Mouse (Mus musculus): ENCODE data around the gene Lsm7. TPM values are rescaled to one million over a fixed set of nuclear protein-coding genes. Genes with fewer than 3 reads are reported as not detected.

Gene Lsm7
- polyA plus RNA-seq, 1 experiment from 2014 or later, result 226 TPM

- Histone ChIP-seq H3K27ac (replicated peaks) (no peak overlapping the region), H3K9me3 (replicated peaks) (no peaks in the 10 kb centered on the region), H3K9ac (replicated peaks) (peak overlapping the region; percentile 40), H3K36me3 (peaks cover 20% of the 10 kb centered on the region), H3K27me3 (replicated peaks) (peaks cover 27% of the 10 kb centered on the region), H3K4me3 (replicated peaks) (peak overlapping the region; percentile 51), H3K4me2 (peak overlapping the region; percentile 98), H3K4me1 (peaks cover 37% of the 10 kb centered on the region)
- ATAC-seq (ENCODE audit: low FRiP score), result no peak
- 19% methylated on average over 39 of the region's 40 CpGs for WGBS
Observed at GRCm38 (mm10) chr10:80808099-80808984, 46.7 kb downstream of the Lsm7 start.

- Histone ChIP-seq H3K36me3 (peaks cover 32% of the 10 kb centered on the region), H3K4me3 (replicated peaks) (peak overlapping the region; percentile 51), H3K4me2 (peak overlapping the region; percentile 98), H3K9ac (replicated peaks) (peak overlapping the region; percentile 78), H3K4me1 (peaks cover 37% of the 10 kb centered on the region), H3K9me3 (replicated peaks) (no peaks in the 10 kb centered on the region), H3K27me3 (replicated peaks) (peaks cover 20% of the 10 kb centered on the region), H3K27ac (replicated peaks) (peak overlapping the region; percentile 93)
- 2% methylated on average over 56 of the region's 58 CpGs for WGBS
- peak; percentile 88 for ATAC-seq (ENCODE audit: low FRiP score)
Observed at GRCm38 (mm10) chr10:80807057-80807627, 47.9 kb downstream of the Lsm7 start.

DNA sequence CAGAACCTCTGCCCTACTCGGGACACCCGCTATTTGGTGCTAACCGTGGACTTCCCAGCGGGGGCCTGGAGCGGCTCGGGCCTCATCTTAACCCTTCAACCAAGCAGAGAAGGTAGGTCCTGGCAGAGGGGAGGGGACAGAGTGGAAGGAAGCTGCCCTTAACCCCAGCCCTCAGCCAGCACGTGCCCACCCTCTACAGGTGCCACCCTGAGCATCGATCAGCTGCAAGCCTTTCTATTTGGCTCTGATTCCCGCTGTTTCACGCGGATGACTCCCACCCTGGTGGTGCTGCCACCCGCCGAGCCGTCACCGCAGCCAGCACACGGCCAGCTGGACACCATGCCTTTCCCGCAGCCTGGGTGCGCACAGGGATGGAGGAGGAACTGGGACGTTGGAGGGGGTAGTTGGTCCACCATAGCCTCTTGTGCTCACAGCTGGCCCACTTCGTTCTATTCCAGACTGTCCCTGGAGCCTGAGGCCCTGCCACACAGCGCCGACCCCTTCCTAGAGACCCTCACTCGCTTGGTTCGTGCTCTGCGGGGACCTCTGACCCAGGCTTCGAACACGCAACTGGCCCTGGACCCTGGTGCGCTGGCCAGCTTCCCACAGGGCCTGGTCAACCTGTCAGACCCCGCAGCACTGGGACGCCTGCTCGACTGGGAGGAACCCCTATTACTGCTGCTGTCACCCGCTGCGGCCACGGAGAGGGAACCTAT, 48.5 kb downstream of the Lsm7 start:
- H3K4me2 ChIP-seq, result peak overlapping the region; percentile 98
- H3K9me3 ChIP-seq (replicated peaks), result no peaks in the 10 kb centered on the region
- H3K36me3 ChIP-seq, result peaks cover 39% of the 10 kb centered on the region
- H3K9ac ChIP-seq (replicated peaks), result peak overlapping the region; percentile 78
- H3K4me3 ChIP-seq (replicated peaks), result peak overlapping the region; percentile 51
- H3K27me3 ChIP-seq (replicated peaks), result peaks cover 19% of the 10 kb centered on the region
- H3K4me1 ChIP-seq, result peaks cover 37% of the 10 kb centered on the region
- ATAC-seq (ENCODE audit: low FRiP score), result peak; percentile 1; the same call in 1 of the 2 replicates
- 34% methylated on average over 34 of the region's 34 CpGs for WGBS
- peak overlapping the region; percentile 93 for H3K27ac ChIP-seq (replicated peaks)

DNA sequence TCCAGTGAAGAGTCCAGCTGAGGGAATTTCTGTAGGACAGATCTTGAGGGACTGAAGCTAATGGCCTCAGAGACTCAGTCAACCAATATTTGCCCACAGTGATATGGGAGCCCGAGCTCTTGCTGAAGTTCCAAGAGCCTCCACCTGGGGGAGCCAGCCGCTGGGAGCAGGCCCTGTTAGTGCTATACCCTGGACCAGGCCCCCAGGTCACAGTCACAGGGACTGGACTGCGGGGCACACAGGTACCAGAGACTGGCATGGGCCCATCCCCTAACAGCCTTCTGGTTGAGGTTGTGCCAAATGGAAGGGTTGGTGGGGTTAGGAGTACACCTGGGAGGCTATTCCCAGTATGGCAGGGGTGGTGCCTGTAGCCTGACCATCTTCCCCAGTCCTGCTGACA, 49.1 kb downstream of the Lsm7 start:
- 17% methylated on average over 3 of the region's 3 CpGs for WGBS
- peak overlapping the region; percentile 14; the same call in 1 of the 2 replicates for H3K9ac ChIP-seq (replicated peaks)
- peaks cover 44% of the 10 kb centered on the region for H3K36me3 ChIP-seq
- H3K9me3 ChIP-seq (replicated peaks), result no peaks in the 10 kb centered on the region
- ATAC-seq (ENCODE audit: low FRiP score), result peak; percentile 12; the same call in 1 of the 2 replicates
- H3K4me2 ChIP-seq, result peak overlapping the region; percentile 98; the same call in 1 of the 2 replicates
- H3K27me3 ChIP-seq (replicated peaks), result peaks cover 19% of the 10 kb centered on the region
- peaks cover 39% of the 10 kb centered on the region for H3K4me1 ChIP-seq
- H3K27ac ChIP-seq (replicated peaks), result peak overlapping the region; percentile 93; the same call in 1 of the 2 replicates
- H3K4me3 ChIP-seq (replicated peaks), result no peak overlapping the region; the same call in 1 of the 2 replicates

- Histone ChIP-seq H3K4me3 (replicated peaks) (no peak overlapping the region), H3K4me1 (peaks cover 44% of the 10 kb centered on the region), H3K9ac (replicated peaks) (no peak overlapping the region), H3K36me3 (peaks cover 44% of the 10 kb centered on the region), H3K27ac (replicated peaks) (no peak overlapping the region), H3K27me3 (replicated peaks) (peaks cover 15% of the 10 kb centered on the region), H3K9me3 (replicated peaks) (no peaks in the 10 kb centered on the region), H3K4me2 (no peak overlapping the region)
- no peak for ATAC-seq (ENCODE audit: low FRiP score)
- 82% methylated on average over 5 of the region's 5 CpGs for WGBS
Observed at GRCm38 (mm10) chr10:80805322-80805721, 49.7 kb downstream of the Lsm7 start.

DNA sequence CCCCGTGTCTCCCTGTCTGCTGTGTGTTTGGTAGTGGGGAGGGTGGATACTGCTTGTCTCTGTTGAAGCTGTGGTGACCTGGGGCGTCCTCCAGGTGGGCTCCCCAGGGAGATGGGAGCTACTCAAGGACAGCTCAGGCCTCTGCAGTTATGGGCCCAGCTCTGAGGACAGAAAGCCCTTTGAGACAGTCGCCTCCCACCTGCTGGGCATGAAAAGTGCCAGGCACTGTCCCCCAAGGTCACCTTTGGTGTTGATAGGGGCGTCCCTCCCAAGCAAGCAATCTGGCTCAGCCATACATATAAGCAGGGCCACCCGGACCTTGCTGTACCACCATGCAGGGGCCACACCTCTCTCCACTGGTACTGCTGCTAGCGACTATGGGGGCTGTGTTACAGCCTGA, 50.1 kb downstream of the Lsm7 start, which contains the start of gene Amh:
Gene Amh (plus strand): TSS at position 328 of the 400 bp plus-strand sequence.
- H3K9ac ChIP-seq (replicated peaks), result peak within 1 kb of the TSS; percentile 14; the same call in 1 of the 2 replicates
- H3K4me1 ChIP-seq, result peaks cover 48% of the 10 kb centered on the region
- no peak within 1 kb of the TSS for H3K4me3 ChIP-seq (replicated peaks)
- H3K9me3 ChIP-seq (replicated peaks), result no peaks in the 10 kb centered on the region
- H3K27ac ChIP-seq (replicated peaks), result no peak within 1 kb of the TSS
- 71% methylated on average over 6 of the region's 6 CpGs for WGBS
- peaks cover 12% of the 10 kb centered on the region for H3K27me3 ChIP-seq (replicated peaks)
- peak within 1 kb of the TSS; percentile 98; the same call in 1 of the 2 replicates for H3K4me2 ChIP-seq
- no peak for ATAC-seq (ENCODE audit: low FRiP score)
- peaks cover 44% of the 10 kb centered on the region for H3K36me3 ChIP-seq

GRCm38 (mm10) chr10:80804340-80804739, 50.7 kb downstream of the Lsm7 start:
- H3K9me3 ChIP-seq (replicated peaks), result no peaks in the 10 kb centered on the region
- no peak overlapping the region for H3K27ac ChIP-seq (replicated peaks)
- no peak overlapping the region for H3K9ac ChIP-seq (replicated peaks)
- no peak overlapping the region for H3K4me3 ChIP-seq (replicated peaks)
- H3K27me3 ChIP-seq (replicated peaks), result peaks cover 7% of the 10 kb centered on the region
- peaks cover 53% of the 10 kb centered on the region for H3K4me1 ChIP-seq
- peaks cover 44% of the 10 kb centered on the region for H3K36me3 ChIP-seq
- WGBS, result 92% methylated on average over 2 of the region's 2 CpGs
- ATAC-seq (ENCODE audit: low FRiP score), result no peak
- H3K4me2 ChIP-seq, result no peak overlapping the region

DNA sequence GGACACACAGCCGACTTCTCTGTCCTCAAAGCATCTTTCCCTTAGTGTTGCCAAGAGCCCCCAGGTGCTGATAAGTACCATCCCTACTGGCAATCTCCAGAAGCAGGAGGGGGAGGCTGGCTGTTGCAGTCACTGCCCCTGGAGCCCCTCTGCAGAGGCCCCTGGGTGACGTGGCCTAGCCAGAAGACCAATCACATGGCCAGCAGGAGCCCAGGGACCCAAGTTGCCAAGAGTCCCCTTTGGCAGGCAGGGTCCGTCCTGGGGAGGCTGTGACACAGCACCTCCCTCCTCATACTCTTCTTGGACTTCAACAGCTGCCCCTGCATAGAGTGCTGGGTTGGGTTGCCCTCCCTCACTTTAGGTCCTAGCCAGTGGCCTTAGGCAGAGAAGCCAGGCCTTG, 52.0 kb downstream of the Lsm7 start:
- H3K9ac ChIP-seq (replicated peaks), result no peak overlapping the region
- no peaks in the 10 kb centered on the region for H3K27me3 ChIP-seq (replicated peaks)
- H3K4me1 ChIP-seq, result peaks cover 43% of the 10 kb centered on the region
- H3K4me2 ChIP-seq, result no peak overlapping the region
- no peak overlapping the region for H3K27ac ChIP-seq (replicated peaks)
- no peak for ATAC-seq (ENCODE audit: low FRiP score)
- peaks cover 44% of the 10 kb centered on the region for H3K36me3 ChIP-seq
- 91% methylated on average over 3 of the region's 3 CpGs for WGBS
- H3K9me3 ChIP-seq (replicated peaks), result no peaks in the 10 kb centered on the region
- H3K4me3 ChIP-seq (replicated peaks), result no peak overlapping the region

MicroRNAs within 50 kb of the gene (microRNA counts, 519-probe panel; counts per million panel counts)
- microRNA mmu-miR-1982, result not detected

Small RNA genes lying within 50 kb of the gene (microRNA-seq; reads per million reads assigned to microRNA genes)
- 1.6 reads per million for gene Mir1982

Other genes with a start within 250 kb of the Lsm7 start
- gene Gm49322, start 249.2 kb downstream of the Lsm7 start, polyA plus RNA-seq (2015; fragmentation: Nextera tagmentation; extraction: Ambion mirVana), result 3.0 and 3.2 TPM in 2 replicates
- gene Csnk1g2, start 232.4 kb downstream of the Lsm7 start, polyA plus RNA-seq (2015; fragmentation: Nextera tagmentation; extraction: Ambion mirVana), result 106 and 118 TPM in 2 replicates
- gene Btbd2, start 198.1 kb downstream of the Lsm7 start, polyA plus RNA-seq (2015; fragmentation: Nextera tagmentation; extraction: Ambion mirVana), result 91.9 and 92.1 TPM in 2 replicates
- 56.2 and 70.3 TPM in 2 replicates for gene Mknk2, start 177.1 kb downstream of the Lsm7 start, polyA plus RNA-seq (2015; fragmentation: Nextera tagmentation; extraction: Ambion mirVana)
- 53.0 and 58.8 TPM in 2 replicates for gene Mob3a, start 153.2 kb downstream of the Lsm7 start, polyA plus RNA-seq (2015; fragmentation: Nextera tagmentation; extraction: Ambion mirVana)
- 43.3 and 46.8 TPM in 2 replicates for gene Izumo4, start 153.0 kb downstream of the Lsm7 start, polyA plus RNA-seq (2015; fragmentation: Nextera tagmentation; extraction: Ambion mirVana)
- gene Ap3d1, start 112.9 kb downstream of the Lsm7 start, polyA plus RNA-seq (2015; fragmentation: Nextera tagmentation; extraction: Ambion mirVana), result 108 and 115 TPM in 2 replicates
- gene Dot1l, start 100.0 kb downstream of the Lsm7 start, polyA plus RNA-seq (2015; fragmentation: Nextera tagmentation; extraction: Ambion mirVana), result 19.3 and 20.3 TPM in 2 replicates
- gene Sf3a2, start 57.0 kb downstream of the Lsm7 start, polyA plus RNA-seq (2015; fragmentation: Nextera tagmentation; extraction: Ambion mirVana), result 53.3 and 59.8 TPM in 2 replicates
- 135 and 146 TPM in 2 replicates for gene Plekhj1, start 56.6 kb downstream of the Lsm7 start, polyA plus RNA-seq (2015; fragmentation: Nextera tagmentation; extraction: Ambion mirVana)
- not detected in 2 replicates for gene Amh, start 50.0 kb downstream of the Lsm7 start, polyA plus RNA-seq (2015; fragmentation: Nextera tagmentation; extraction: Ambion mirVana)
- gene Jsrp1, start 41.7 kb downstream of the Lsm7 start, polyA plus RNA-seq (2015; fragmentation: Nextera tagmentation; extraction: Ambion mirVana), result 1.2 and 2.5 TPM in 2 replicates
- 1,221 and 1,325 TPM in 2 replicates for gene Oaz1, start 28.6 kb downstream of the Lsm7 start, polyA plus RNA-seq (2015; fragmentation: Nextera tagmentation; extraction: Ambion mirVana)
- 14.6 and 18.6 TPM in 2 replicates for gene Lingo3, start 11.2 kb downstream of the Lsm7 start, polyA plus RNA-seq (2015; fragmentation: Nextera tagmentation; extraction: Ambion mirVana)
- gene Sppl2b, start 66 bp upstream of the Lsm7 start, polyA plus RNA-seq (2015; fragmentation: Nextera tagmentation; extraction: Ambion mirVana), result 78.6 and 84.1 TPM in 2 replicates
- gene Tmprss9, start 16.6 kb upstream of the Lsm7 start, polyA plus RNA-seq (2015; fragmentation: Nextera tagmentation; extraction: Ambion mirVana), result 0.09 and 0.35 TPM in 2 replicates
- gene Timm13, start 45.8 kb upstream of the Lsm7 start, polyA plus RNA-seq (2015; fragmentation: Nextera tagmentation; extraction: Ambion mirVana), result 333 and 359 TPM in 2 replicates
- gene Lmnb2, start 63.0 kb upstream of the Lsm7 start, polyA plus RNA-seq (2015; fragmentation: Nextera tagmentation; extraction: Ambion mirVana), result 39.0 and 39.9 TPM in 2 replicates
- gene Gadd45b, start 74.9 kb upstream of the Lsm7 start, polyA plus RNA-seq (2015; fragmentation: Nextera tagmentation; extraction: Ambion mirVana), result 9.0 and 11.1 TPM in 2 replicates
- 22.8 and 24.9 TPM in 2 replicates for gene Gng7, start 159.7 kb upstream of the Lsm7 start, polyA plus RNA-seq (2015; fragmentation: Nextera tagmentation; extraction: Ambion mirVana)
- 55.3 and 69.4 TPM in 2 replicates for gene Diras1, start 170.5 kb upstream of the Lsm7 start, polyA plus RNA-seq (2015; fragmentation: Nextera tagmentation; extraction: Ambion mirVana)
- gene Slc39a3, start 182.2 kb upstream of the Lsm7 start, polyA plus RNA-seq (2015; fragmentation: Nextera tagmentation; extraction: Ambion mirVana), result 43.9 and 47.7 TPM in 2 replicates
- gene Sgta, start 205.0 kb upstream of the Lsm7 start, polyA plus RNA-seq (2015; fragmentation: Nextera tagmentation; extraction: Ambion mirVana), result 290 and 298 TPM in 2 replicates
- 44.3 and 52.9 TPM in 2 replicates for gene Thop1, start 214.8 kb upstream of the Lsm7 start, polyA plus RNA-seq (2015; fragmentation: Nextera tagmentation; extraction: Ambion mirVana)
- gene Creb3l3, start 243.7 kb upstream of the Lsm7 start, polyA plus RNA-seq (2015; fragmentation: Nextera tagmentation; extraction: Ambion mirVana), result 0.38 and 0.56 TPM in 2 replicates